Mouse (Mus musculus): ENCODE measurements around the gene Fgf7.

DNA sequence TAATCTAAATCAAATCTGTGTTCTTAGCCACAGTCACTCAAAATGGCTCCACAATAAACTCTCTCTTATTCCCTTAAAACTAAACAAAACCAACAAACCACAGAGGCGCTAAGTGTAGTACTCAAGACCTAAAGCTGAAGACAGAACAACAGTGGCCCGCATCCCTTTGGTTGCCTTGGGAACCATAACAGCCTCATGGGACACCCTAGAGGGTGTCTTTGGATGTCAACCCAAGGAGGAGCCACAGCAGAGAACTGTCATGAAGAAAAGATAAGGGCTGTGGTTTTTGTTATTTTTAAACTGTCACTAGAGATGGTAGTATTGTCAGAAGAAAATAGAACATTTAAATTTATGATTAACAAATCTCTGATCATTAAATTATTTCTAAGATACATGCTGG lies 27.7 kb upstream of the Fgf7 start:
- TF ChIP-seq CTCF (IDR thresholded peaks at IDR 0.05; ENCODE audit: extremely low read depth, insufficient read depth, low read length), result no peak
- no peak for TF ChIP-seq POLR2A (IDR thresholded peaks at IDR 0.05; ENCODE audit: extremely low read depth, insufficient read depth, low read length)
